Mouse (Mus musculus): Measurements from ENCODE around the gene Hdhd3. TPM values are rescaled to one million over a fixed set of nuclear protein-coding genes. Genes with fewer than 3 reads are reported as not detected.
A peak's percentile ranks its signal among the peaks of the same experiment; 100 is the strongest.
"Not testable (repeated sequence)": the region's sequence is repeated elsewhere in the genome, so short reads cannot be mapped to it uniquely, and the experiment has no call there.

The Hdhd3 gene
- total RNA-seq, 2 experiments from 2014 or later, result 0.92 to 3.3 TPM

GRCm38 (mm10) chr4:62479593-62479936, 23.7 kb downstream of the Hdhd3 start:
- ATAC-seq (replicated peaks; ENCODE audit: poor library complexity), result not testable (repeated sequence)

- ATAC-seq (replicated peaks; ENCODE audit: poor library complexity), result no peak
Measured at GRCm38 (mm10) chr4:62477542-62478244, 25.6 kb downstream of the Hdhd3 start.

DNA sequence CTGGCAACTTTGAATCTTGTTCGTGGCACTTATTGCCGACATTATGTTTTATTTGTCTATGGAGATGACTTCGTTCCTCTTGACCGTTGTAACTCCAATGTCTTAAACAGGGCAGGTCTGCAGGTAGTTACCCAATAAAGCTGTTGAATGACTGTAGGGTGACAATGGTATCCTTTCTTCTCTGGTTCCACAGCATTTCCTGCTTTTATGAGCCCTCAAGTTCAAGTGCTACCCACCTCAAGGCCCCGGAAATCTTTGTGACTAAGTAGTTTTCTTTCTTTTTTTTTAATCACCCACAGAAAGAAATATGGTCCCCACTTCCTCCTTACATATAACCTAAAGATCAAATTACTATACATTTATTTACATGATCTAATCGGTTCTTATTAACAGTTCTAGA, 27.5 kb downstream of the Hdhd3 start:
- no peak for ATAC-seq (replicated peaks; ENCODE audit: poor library complexity)

DNA sequence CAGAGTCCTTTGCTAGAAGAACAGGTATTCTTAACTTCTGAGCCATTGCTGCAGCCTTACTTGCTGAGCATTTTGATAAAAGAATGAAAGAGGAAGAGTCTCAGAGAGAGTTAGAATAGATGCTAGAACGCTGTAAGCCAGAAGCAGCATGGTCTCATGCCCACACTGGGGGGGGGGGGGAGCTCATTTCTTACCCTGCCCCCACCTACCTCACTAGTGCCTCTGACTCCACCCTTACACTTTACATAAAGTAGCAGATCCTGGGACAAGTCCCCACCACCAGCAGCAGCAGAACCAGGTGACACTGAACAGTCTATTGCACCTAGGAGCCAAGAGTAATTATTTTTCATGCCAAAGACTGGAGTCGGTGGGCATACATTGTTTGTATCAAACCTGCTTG, 28.1 kb downstream of the Hdhd3 start:
- ATAC-seq (replicated peaks; ENCODE audit: poor library complexity), result no peak

- ATAC-seq (replicated peaks; ENCODE audit: poor library complexity), result no peak
Measured at GRCm38 (mm10) chr4:62472071-62472470, 31.2 kb downstream of the Hdhd3 start.

DNA sequence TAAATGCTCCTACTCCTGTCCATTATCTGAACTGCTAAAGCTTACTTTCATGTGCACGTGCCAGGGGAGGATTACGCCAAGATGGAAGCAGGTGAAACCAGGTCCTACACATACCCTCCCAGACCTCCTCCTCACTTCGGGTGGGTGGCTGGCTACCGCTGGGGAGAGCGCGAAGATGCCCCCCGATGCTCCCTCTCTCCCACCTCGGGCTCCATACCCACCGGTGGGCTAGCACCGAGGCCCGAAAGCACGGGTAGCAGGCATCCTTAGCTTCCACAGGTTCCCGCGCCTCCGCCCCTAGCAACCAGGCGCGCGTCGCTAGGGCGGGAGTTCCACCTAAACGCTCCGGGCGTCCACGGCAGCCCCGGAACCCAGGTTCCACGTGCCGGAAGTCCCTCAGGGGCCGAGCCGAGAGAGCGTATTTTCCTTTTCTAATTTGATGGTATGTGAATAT, 32.6 kb downstream of the Hdhd3 start, which contains the start of gene Wdr31:
Wdr31 (minus strand) TSS at position 299 of the 454 bp plus-strand sequence.
- peak; percentile 100 for ATAC-seq (replicated peaks; ENCODE audit: poor library complexity)

DNA sequence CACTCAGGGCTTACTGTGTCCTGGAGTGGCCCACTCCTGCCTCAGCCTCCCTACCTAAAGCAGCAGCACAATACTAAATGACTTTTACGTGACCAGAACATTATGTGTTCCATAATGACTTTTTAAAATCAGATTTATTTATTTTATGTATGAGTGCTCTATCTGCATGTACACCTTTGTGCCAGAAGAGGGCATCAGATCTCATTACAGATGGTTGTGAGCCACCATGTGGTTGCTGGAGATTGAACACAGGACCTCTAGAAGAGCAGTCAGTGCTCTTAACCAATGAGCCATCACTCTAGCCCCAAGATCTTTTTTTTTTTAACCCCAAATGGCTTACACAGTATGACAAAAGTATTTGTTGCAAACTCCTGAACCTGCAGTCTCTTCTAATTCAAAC, 35.1 kb downstream of the Hdhd3 start:
- no peak for ATAC-seq (replicated peaks; ENCODE audit: poor library complexity)

- no peak for ATAC-seq (replicated peaks; ENCODE audit: poor library complexity)
Measured at GRCm38 (mm10) chr4:62463124-62463523, 40.1 kb downstream of the Hdhd3 start.

GRCm38 (mm10) chr4:62460348-62460747, 42.9 kb downstream of the Hdhd3 start:
- ATAC-seq (replicated peaks; ENCODE audit: poor library complexity), result no peak

DNA sequence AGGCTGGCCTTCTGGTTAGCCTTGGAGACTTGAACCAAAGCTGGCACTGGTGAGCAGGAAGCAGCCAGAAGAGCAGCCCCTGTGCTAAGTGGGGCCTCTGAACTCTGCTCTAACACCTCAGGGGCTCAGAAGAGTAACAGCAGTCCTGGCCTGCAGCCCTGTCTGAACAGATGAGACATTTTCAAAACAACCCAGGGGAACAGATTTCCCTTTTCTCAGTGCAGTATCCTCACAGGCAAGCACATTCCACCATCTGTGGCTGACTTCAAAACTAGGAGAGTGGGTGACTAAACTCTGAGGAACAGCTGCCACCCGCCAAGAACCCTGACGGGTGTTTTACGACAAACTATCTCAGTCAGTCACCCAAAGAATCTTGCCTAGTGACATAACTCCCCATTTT, 44.2 kb downstream of the Hdhd3 start:
- ATAC-seq (replicated peaks; ENCODE audit: poor library complexity), result no peak

DNA sequence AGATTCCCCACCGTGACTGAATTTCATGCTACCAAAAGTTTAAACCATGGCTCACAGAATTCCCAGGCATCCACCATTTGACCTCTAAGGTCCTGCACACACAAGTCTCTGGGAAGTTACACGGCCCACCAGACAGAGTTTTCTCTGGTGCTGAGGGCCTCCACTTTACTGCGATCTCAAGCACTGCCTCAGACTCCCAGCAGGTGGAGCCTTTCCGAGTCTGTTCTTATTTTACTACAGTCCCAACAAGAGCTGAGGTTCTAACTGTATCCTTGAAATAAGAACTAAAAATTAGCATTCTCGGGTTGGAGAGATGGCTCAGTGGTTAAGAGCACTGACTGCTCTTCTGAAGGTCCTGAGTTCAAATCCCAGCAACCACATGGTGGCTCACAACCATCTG, 48.3 kb downstream of the Hdhd3 start:
- peak; percentile 91 for ATAC-seq (replicated peaks; ENCODE audit: poor library complexity)

Other genes starting within 250 kb of the Hdhd3 start
- 16.9 and 21.8 TPM in 2 replicates for gene Slc31a2, start 240.9 kb downstream of the Hdhd3 start, total RNA-seq (2015)
- 18.6 and 23.0 TPM in 2 replicates for gene Slc31a2, start 240.9 kb downstream of the Hdhd3 start, total RNA-seq (2017)
- gene Fkbp15, start 142.9 kb downstream of the Hdhd3 start, total RNA-seq (2015), result 22.1 and 24.8 TPM in 2 replicates
- gene Fkbp15, start 142.9 kb downstream of the Hdhd3 start, total RNA-seq (2017), result 41.4 and 49.9 TPM in 2 replicates
- gene Slc31a1, start 142.7 kb downstream of the Hdhd3 start, total RNA-seq (2015), result 19.3 and 22.3 TPM in 2 replicates
- gene Slc31a1, start 142.7 kb downstream of the Hdhd3 start, total RNA-seq (2017), result 18.4 and 18.9 TPM in 2 replicates
- 166 and 206 TPM in 2 replicates for gene Cdc26, start 94.8 kb downstream of the Hdhd3 start, total RNA-seq (2015)
- 134 and 150 TPM in 2 replicates for gene Cdc26, start 94.8 kb downstream of the Hdhd3 start, total RNA-seq (2017)
- gene Prpf4, start 94.7 kb downstream of the Hdhd3 start, total RNA-seq (2015), result 14.8 and 16.7 TPM in 2 replicates
- gene Prpf4, start 94.7 kb downstream of the Hdhd3 start, total RNA-seq (2017), result 14.4 and 15.9 TPM in 2 replicates
- gene Rnf183, start 68.2 kb downstream of the Hdhd3 start, total RNA-seq (2015), result not detected in 2 replicates
- gene Rnf183, start 68.2 kb downstream of the Hdhd3 start, total RNA-seq (2017), result not detected in 2 replicates
- gene Wdr31, start 32.6 kb downstream of the Hdhd3 start, total RNA-seq (2015), result 0.95 and 1.2 TPM in 2 replicates
- 0.50 and 1.5 TPM in 2 replicates for gene Wdr31, start 32.6 kb downstream of the Hdhd3 start, total RNA-seq (2017)
- not detected in 2 replicates for gene Bspry, start 23.4 kb downstream of the Hdhd3 start, total RNA-seq (2015)
- gene Bspry, start 23.4 kb downstream of the Hdhd3 start, total RNA-seq (2017), result not detected in 2 replicates
- 33.6 and 50.9 TPM in 2 replicates for gene Alad, start 16.5 kb upstream of the Hdhd3 start, total RNA-seq (2015)
- 24.1 and 25.0 TPM in 2 replicates for gene Alad, start 16.5 kb upstream of the Hdhd3 start, total RNA-seq (2017)
- gene Pole3, start 21.6 kb upstream of the Hdhd3 start, total RNA-seq (2015), result 56.8 and 60.9 TPM in 2 replicates
- 80.7 TPM in 2 replicates for gene Pole3, start 21.6 kb upstream of the Hdhd3 start, total RNA-seq (2017)
- gene 4933430I17Rik, start 21.9 kb upstream of the Hdhd3 start, total RNA-seq (2015), result 0.27 TPM in 1 of 2 replicates, not detected in the other
- 0.08 and 1.4 TPM in 2 replicates for gene 4933430I17Rik, start 21.9 kb upstream of the Hdhd3 start, total RNA-seq (2017)
- 4.2 and 5.2 TPM in 2 replicates for gene Rgs3, start 56.4 kb upstream of the Hdhd3 start, total RNA-seq (2015)
- 9.7 and 10.8 TPM in 2 replicates for gene Rgs3, start 56.4 kb upstream of the Hdhd3 start, total RNA-seq (2017)